Mouse (Mus musculus) forebrain, postnatal 0 days (tissue): ENCODE measurements around the gene Cacna1d. TPM values are rescaled to one million over a fixed set of nuclear protein-coding genes. Genes with fewer than 3 reads are reported as not detected.
A peak's percentile ranks its signal among the peaks of the same experiment; 100 is the strongest.

Experiments
- ATAC-seq: fragments of 200-750 bp; cut with Nextera tagmentation; 2 replicates; pipeline ENCODE4 v1.8.0; 2017; ENCODE audit warnings: mild to moderate bottlenecking, moderate library complexity
- DNase-seq: peaks from one replicate; pipeline ENCODE4 v3.0.0-alpha.2; 2015
- H3K27ac ChIP-seq: fragments of 300-500 bp; sonication (generic); 2 replicates; pipeline ENCODE4 v1.5.1; 2014; ENCODE audit warnings: low read depth, mild to moderate bottlenecking, antibody characterized with exemption, low read length, moderate library complexity, mixed read lengths
- H3K27me3 ChIP-seq: fragments of 300-500 bp; sonication (generic); 2 replicates; pipeline ENCODE4 v1.6.1; 2014; ENCODE audit warnings: mild to moderate bottlenecking, low read length, mixed read lengths; ENCODE audit not compliant: insufficient read depth
- H3K36me3 ChIP-seq: fragments of 300-500 bp; sonication (generic); 2 replicates; pipeline ENCODE4 v1.6.1; 2014; ENCODE audit warnings: mild to moderate bottlenecking, moderate library complexity; ENCODE audit not compliant: insufficient read depth
- H3K4me1 ChIP-seq: fragments of 300-500 bp; sonication (generic); 2 replicates; pipeline ENCODE4 v1.6.1; 2014; ENCODE audit warnings: antibody characterized with exemption; ENCODE audit not compliant: insufficient read depth
- H3K4me2 ChIP-seq: fragments of 300-500 bp; sonication (generic); 2 replicates; pipeline ENCODE4 v1.6.1; 2014; ENCODE audit warnings: low read depth, mild to moderate bottlenecking, moderate library complexity
- H3K4me3 ChIP-seq: fragments of 300-500 bp; sonication (generic); 2 replicates; pipeline ENCODE4 v1.5.1; 2014; ENCODE audit warnings: low read depth, low read length, mixed read lengths
- H3K9ac ChIP-seq: fragments of 300-500 bp; sonication (generic); 2 replicates; pipeline ENCODE4 v1.6.1; 2014; ENCODE audit warnings: mild to moderate bottlenecking
- H3K9me3 ChIP-seq: fragments of 300-500 bp; sonication (generic); 2 replicates; pipeline ENCODE4 v1.6.1; 2016; ENCODE audit warnings: low read length
- CTCF ChIP-seq: sonication (generic); IDR thresholded peaks from 2 replicates; pipeline ENCODE4 v1.5.1; 2016; ENCODE audit warnings: antibody characterized with exemption, control low read depth, low read depth
- WGBS: fragments of 180-500 bp; shearing (Covaris S2); extraction: QIAGEN DNeasy Blood & Tissue Kit; methylation state at CpG from one replicate; pipeline ENCODE4 v1.1.7; 2014; 5-methylcytosine and 5-hydroxymethylcytosine counted together
- polyA plus RNA-seq: library from polyadenylated mRNA; unstranded; fragments of >200 nt; fragmentation: Nextera tagmentation; extraction: Ambion mirVana; gene quantifications from 2 replicates; pipeline ENCODE4 v1.2.1, GENCODE M21; 2015
- total RNA-seq: library from RNA; depleted of rRNA; stranded (reverse); fragments of >200 nt; gene quantifications from 2 replicates; pipeline ENCODE4 v1.2.3, GENCODE M21; 2014

The Cacna1d gene
- total and polyA plus RNA-seq, 2 experiments from 2014 or later: 7.2 to 31.3 TPM

GRCm38 (mm10) chr14:30378306-30378705 lies 112.9 kb downstream of the Cacna1d start:
- ATAC-seq: no peak
- DNase-seq: no peak
- Histone ChIP-seq H3K27me3 (no peaks in the 10 kb centered on the region), H3K9ac (no peak overlapping the region), H3K9me3 (no peaks in the 10 kb centered on the region), H3K36me3 (no peaks in the 10 kb centered on the region), H3K27ac (no peak overlapping the region), H3K4me2 (no peak overlapping the region), H3K4me3 (no peak overlapping the region), H3K4me1 (no peaks in the 10 kb centered on the region)
- TF ChIP-seq CTCF: no peak
- 26% methylated on average over 1 of the region's 1 CpGs for WGBS

- no peak overlapping the region for H3K4me3 ChIP-seq
- DNase-seq (no peak), ATAC-seq (no peak)
- H3K27me3 ChIP-seq: no peaks in the 10 kb centered on the region
- TF ChIP-seq CTCF: no peak; the same call in 1 of the 2 replicates
- H3K36me3 ChIP-seq: no peaks in the 10 kb centered on the region
- no peak overlapping the region for H3K9ac ChIP-seq
- WGBS: 27% methylated on average over 1 of the region's 1 CpGs
- H3K4me1 ChIP-seq: no peaks in the 10 kb centered on the region
- no peak overlapping the region for H3K4me2 ChIP-seq
- no peaks in the 10 kb centered on the region for H3K9me3 ChIP-seq
- no peak overlapping the region for H3K27ac ChIP-seq
Observed at GRCm38 (mm10) chr14:30372878-30373277, 118.4 kb downstream of the Cacna1d start.

GRCm38 (mm10) chr14:30371070-30371469 lies 120.2 kb downstream of the Cacna1d start:
- WGBS: 72% methylated on average over 2 of the region's 2 CpGs
- no peak for DNase-seq
- Histone ChIP-seq H3K4me2 (no peak overlapping the region), H3K9me3 (no peaks in the 10 kb centered on the region), H3K27ac (no peak overlapping the region), H3K27me3 (no peaks in the 10 kb centered on the region), H3K4me1 (no peaks in the 10 kb centered on the region), H3K36me3 (no peaks in the 10 kb centered on the region), H3K4me3 (no peak overlapping the region), H3K9ac (no peak overlapping the region)
- ATAC-seq: no peak
- peak; percentile 26; the same call in 1 of the 2 replicates for TF ChIP-seq CTCF

DNA sequence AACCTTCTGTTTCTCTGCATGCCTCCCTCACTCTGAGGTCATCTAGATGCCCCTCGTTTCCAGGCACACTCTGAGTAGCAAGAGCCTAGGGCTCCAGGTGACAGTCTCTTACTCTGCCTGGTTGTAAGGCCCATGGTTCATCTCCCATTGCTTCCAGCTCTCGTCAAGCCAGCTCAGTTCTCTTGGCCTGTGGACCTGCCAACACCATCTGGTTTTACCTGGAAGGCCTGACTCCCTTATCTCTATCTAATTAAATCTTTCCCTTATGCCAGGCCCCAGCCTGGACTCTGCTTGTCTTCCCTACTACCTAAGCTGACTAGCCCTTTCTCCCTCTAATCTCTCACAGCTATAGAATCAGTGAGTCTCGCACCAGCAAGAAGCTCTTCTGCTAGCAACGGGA lies 124.2 kb downstream of the Cacna1d start:
- ATAC-seq: no peak
- Histone ChIP-seq H3K36me3 (no peaks in the 10 kb centered on the region), H3K4me3 (no peak overlapping the region), H3K4me2 (no peak overlapping the region), H3K4me1 (no peaks in the 10 kb centered on the region), H3K27ac (no peak overlapping the region), H3K9me3 (no peaks in the 10 kb centered on the region), H3K9ac (no peak overlapping the region), H3K27me3 (no peaks in the 10 kb centered on the region)
- DNase-seq: no peak
- 83% methylated on average over 4 of the region's 4 CpGs for WGBS
- no peak for TF ChIP-seq CTCF

DNA sequence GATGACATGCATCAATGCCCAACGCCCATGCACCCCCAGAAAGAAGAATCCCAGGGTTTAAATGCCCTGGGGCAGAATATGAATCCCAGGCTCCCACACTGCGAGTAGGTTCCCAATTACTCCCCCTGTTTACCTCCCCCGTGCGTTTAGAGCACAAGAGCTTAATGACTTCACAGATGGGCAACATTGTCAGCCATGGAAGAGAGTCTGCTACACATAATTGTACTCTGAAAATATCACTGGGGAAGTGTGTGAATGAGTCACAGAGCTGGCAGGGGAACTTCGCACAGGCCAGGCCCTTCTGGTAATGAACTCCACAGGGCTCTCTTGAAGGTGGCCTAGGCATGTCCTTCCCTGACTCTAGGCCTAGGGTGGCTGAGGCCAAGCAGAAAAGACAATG lies 125.4 kb downstream of the Cacna1d start:
- no peaks in the 10 kb centered on the region for H3K4me1 ChIP-seq
- H3K9me3 ChIP-seq: no peaks in the 10 kb centered on the region
- H3K36me3 ChIP-seq: no peaks in the 10 kb centered on the region
- H3K27ac ChIP-seq: no peak overlapping the region
- TF ChIP-seq CTCF: no peak
- H3K27me3 ChIP-seq: no peaks in the 10 kb centered on the region
- 0 out of 2 replicates have a peak, but pooled peaks have one; percentile 29 for ATAC-seq
- DNase-seq: no peak
- H3K4me3 ChIP-seq: no peak overlapping the region
- H3K4me2 ChIP-seq: no peak overlapping the region
- no peak overlapping the region for H3K9ac ChIP-seq
- WGBS: 50% methylated on average over 5 of the region's 5 CpGs

GRCm38 (mm10) chr14:30363487-30364167 lies 127.6 kb downstream of the Cacna1d start:
- no peak overlapping the region for H3K4me3 ChIP-seq
- TF ChIP-seq CTCF: no peak
- no peaks in the 10 kb centered on the region for H3K4me1 ChIP-seq
- no peaks in the 10 kb centered on the region for H3K9me3 ChIP-seq
- no peak overlapping the region for H3K27ac ChIP-seq
- no peak for ATAC-seq
- H3K4me2 ChIP-seq: no peak overlapping the region
- H3K27me3 ChIP-seq: no peaks in the 10 kb centered on the region
- DNase-seq: no peak
- H3K9ac ChIP-seq: no peak overlapping the region
- WGBS: 55% methylated on average over 3 of the region's 3 CpGs
- H3K36me3 ChIP-seq: no peaks in the 10 kb centered on the region

DNA sequence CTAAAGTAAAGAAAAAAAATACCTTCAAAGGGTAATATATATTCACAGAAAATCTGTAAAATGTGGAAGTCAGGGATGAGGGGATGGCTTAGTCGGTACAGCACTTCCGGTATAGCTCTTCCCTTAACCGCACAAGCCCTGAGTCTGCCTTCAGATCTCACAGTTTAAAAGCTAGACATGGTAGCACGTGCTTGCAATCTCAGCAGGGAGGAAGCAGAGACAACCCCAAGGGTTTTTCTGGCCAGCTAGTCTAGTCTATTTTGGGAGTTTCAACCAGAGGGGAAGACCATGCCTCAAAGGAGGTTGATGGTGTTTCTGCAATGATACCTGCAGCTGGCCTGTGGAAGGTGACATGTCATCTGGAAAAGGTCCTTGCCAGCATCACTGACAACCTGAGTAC lies 128.9 kb downstream of the Cacna1d start:
- H3K27me3 ChIP-seq: no peaks in the 10 kb centered on the region
- WGBS: 84% methylated on average over 4 of the region's 4 CpGs
- H3K9me3 ChIP-seq: no peaks in the 10 kb centered on the region
- no peak overlapping the region for H3K9ac ChIP-seq
- H3K4me3 ChIP-seq: no peak overlapping the region
- no peak overlapping the region for H3K4me2 ChIP-seq
- ATAC-seq (no peak), DNase-seq (no peak)
- H3K27ac ChIP-seq: no peak overlapping the region
- H3K4me1 ChIP-seq: no peaks in the 10 kb centered on the region
- no peak for TF ChIP-seq CTCF
- H3K36me3 ChIP-seq: no peaks in the 10 kb centered on the region
